Mouse (Mus musculus) fibroblast of lung, adult 2 months (primary cell): ENCODE data around the gene Zcchc9.
"Not testable (repeated sequence)": the region's sequence is repeated elsewhere in the genome, so short reads cannot be mapped to it uniquely, and the experiment has no call there.

Experiments
- DNase-seq: peaks from one replicate; pipeline ENCODE4 v3.0.0-alpha.2; 2011; ENCODE audit warnings: low read depth

The Zcchc9 gene

DNA sequence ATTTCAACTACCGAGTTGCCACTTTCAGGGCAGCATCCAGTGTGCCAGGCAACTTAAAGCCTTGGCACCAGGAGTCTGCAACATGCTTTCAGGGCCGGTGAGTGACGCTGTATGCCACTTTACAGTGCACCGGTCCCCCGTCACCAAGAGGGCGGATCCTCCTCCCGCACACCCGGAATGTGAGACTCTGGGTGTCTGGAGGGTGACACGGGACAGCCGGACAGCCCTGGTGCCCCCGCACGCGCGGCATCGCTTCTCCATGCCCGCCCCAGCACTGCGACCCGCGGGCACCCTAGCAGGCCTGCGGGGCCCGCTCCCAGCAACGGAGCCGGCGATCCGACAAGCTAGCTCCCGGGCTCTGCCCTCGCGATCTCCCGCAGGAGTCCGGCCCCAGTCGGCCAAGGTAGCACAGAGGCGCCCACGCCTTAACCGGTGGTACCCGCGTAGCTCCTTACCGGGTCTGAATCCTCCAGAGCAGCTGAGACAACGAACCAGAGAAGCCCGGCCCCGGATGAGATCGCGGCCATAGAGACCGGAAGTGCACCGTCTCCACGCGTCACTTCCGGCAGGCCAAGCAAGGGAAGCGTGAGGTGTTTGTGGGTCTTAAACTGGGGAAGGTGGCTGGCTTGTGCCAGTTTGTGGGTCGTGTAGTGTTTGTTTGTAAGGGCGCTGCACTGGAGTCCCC, at the start of gene Zcchc9:
Zcchc9 (minus strand) TSS at position 551 of the 685 bp plus-strand sequence.
- peak; percentile 63 for DNase-seq

DNA sequence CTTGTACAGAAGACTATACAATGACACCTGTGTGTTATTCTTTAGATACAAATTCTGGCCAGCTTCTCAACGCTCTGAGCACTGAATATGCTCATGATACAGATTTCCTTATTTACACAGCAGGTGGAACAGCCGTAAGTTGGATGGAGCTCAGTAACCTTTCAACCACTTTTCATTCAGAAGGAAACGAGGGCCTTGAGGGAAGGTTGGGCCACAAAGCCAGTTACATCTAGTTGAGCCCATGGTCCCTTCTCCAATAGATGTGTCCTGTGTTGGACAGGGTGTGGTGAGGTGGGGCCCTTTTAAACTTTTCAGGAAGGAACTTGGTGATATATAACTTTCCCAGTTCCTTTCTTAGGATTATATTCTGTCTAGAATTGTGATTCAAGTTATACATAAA, 46.9 kb upstream of the Zcchc9 start:
- no peak for DNase-seq

DNA sequence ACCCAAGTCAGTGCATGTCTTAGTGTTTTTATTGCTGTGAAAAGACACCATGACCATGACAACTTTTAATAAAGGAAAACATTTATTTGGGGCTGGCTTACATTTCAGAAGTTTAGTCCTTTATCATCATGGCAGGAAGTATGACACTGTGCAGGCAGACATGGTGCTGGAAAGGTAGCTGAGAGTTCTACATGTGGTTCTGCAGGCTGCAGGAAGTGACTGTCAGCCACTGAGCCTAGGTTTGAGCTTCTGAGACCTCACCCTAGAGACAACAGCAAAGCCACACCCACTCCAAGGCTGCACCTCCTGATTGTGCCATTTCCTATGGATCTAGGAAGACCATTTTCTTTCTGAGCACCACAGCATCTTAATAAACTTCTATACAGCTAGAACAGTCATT, 20.4 kb upstream of the Zcchc9 start:
- no peak for DNase-seq

DNA sequence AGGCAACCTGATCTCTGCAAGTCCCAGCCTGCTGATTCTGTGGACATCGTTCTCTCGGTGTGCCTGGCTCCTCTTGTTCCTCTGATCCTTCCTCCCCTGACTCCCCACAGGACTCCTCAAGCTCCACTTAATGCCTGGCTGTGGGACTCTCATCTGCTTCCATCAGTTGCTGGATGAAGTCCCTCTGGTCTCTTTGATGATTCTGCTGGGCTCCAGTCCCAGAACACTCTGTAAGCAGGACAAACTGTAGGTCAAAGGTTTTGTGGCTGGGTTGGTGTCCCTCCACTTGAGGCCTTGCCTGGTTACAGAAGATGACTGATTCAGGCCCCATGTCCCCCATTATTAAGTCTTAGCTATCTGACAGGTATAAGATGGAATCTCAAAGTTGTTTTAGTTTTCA, 18.6 kb upstream of the Zcchc9 start:
- DNase-seq, result no peak

DNA sequence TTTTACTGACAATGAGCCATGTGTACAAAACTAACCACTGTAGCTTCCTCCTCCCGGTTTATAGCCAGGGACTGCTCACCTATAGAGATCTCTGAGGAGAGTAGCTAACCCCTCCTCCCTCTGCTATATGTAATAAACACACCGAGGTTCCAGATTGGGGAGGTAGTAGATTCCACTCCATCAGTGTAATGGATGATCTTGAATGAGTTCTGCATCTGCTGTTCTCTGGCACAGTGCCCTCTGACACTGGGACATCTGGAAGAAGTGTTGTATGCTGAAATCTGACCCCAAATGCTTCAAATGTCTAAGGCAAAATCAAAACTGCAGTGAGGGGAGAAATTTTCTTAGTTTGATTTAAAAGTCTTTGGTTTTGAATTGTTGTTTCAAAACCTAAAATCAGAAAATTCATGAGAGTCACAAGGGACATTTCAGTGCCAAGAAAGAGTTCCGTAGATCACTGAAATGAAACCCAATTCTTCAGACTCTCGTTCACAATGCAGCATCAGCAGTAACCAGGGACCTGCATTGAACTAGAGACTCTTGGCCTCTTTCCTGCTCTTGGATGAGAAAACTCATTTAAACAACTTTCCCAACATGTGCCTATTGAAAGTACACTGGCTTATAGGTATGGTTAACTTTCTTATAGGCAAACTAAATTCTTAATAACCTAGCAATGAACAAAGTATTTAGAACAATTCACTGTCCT, 17.5 kb upstream of the Zcchc9 start:
- DNase-seq, result no peak

DNA sequence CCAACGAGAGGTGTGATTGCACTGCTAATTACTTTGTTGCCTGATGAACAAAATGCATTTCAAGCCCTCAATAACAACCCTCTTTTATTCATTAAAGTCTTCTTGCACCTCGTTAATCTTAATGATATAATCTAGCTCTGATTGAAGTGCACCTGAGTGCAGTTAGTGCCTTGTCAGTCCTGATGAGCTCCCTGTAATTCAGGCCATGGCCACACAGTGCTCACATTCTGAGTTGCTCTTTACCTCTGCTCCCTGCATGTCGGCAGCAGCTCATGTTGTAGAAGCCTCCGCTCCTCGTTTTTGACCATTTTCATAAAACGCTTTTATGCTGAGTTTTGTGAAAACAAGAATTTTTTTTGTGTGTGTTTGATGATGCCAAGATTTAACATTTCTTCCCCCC, 16.2 kb upstream of the Zcchc9 start:
- no peak for DNase-seq

DNA sequence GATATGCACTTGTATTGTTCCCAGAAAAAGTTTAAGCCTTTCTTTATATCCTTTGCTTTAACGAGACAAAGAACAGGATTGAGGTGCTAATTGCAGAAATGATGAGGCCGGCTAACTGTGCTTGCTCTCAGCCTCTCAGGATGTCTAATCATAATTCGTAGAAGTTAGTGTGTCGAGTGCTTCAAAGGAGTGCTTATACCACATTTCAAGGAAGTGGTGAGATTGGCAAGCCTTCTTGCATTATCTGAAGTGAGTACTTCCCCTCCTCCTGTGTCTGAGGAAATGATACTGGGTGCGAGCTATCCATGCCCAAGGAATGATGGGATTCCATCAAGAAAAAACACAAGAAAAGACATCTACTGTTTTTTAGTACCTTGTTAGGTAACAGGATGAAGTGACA, 7.2 kb upstream of the Zcchc9 start:
- no peak for DNase-seq

DNA sequence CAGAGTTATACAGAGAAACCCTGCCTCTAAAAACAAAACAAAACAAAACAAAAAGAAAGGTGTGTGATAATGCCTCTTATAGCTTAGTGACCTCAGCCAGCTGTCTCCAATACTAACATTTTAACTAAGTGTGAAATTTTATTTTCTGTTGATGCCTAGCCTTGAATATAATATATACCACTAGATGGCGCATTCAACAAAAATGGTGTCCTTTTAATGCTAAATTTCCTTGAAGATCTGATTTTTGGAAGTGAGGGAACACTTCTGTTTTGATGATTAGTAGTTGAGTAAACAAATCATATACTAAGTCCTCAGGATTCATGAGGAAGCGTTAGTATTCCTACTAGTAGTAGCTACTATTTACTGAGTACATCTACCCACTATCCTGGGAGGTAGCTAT, 2.0 kb upstream of the Zcchc9 start:
- no peak for DNase-seq

DNA sequence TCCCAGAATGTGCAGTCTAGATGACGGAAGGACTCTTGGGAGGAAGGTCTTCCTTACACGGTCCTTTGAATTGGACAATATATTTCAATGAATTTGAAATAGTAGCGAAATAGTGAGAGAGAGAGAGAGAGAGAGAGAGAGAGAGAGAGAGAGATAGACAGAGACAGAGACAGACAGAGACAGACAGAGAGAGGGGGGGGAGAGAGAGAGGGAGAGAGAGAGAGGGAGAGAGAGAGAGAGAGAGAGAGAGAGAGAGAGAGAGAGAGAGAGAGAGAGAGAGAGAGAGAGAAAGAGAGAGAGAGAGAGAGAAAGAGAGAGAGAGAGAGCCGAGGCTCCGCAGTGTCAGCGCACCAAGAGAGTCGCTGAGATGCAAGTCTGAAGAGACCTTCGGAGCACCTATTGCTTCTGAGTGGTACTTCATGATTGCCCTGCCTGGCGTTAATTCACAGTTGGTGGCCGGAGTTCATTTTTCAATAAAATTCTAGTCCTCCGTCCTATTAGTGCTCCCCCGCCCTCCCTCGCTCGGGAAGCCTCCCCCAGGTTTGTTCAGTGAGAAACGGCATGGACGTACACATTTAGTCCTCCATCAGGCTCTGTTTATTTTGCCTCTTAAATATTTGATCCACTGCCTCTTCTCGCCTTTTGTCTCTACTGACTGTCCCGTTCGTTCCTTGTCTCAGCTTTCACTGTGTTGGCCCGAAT, 520 bp upstream of the Zcchc9 start:
- DNase-seq, result no peak

DNA sequence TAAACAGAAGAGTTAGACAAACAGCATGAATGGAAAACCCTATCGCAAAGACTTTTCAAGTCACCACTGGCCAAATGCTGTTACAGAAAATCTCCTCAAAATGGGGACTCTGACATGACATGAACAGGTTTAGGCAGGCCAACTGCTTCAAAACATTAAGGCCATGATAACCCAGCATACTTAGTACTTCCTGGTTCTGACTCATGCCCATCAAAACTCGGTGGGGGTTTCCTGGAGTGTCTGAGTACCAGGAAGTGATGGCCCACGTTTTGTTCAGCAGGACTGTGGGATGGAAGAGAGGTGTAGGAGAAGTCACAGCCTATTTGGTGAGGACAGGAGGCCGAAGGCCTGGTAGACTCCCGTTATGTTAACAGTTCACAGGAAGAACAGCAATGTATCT, 5.8 kb downstream of the Zcchc9 start:
- DNase-seq, result no peak

DNA sequence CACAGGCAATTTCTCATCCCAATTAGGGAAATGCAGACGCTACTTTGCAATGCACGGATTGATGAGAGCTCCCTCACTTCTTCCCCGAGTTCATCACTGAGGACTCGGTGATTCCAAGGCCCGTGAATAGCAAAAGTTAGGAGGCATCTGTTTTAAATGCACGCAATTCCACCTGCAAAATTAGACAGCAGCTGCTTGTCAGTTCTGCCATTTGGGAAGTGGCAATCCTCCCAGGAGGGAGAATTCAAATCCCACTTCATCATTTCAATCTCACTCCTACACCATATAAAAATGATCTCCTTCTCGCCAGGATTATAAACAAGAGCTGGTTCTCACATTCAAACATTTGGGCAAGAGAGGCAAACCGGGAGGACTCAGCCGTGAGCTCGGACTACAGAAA, 10.1 kb downstream of the Zcchc9 start:
- no peak for DNase-seq

DNA sequence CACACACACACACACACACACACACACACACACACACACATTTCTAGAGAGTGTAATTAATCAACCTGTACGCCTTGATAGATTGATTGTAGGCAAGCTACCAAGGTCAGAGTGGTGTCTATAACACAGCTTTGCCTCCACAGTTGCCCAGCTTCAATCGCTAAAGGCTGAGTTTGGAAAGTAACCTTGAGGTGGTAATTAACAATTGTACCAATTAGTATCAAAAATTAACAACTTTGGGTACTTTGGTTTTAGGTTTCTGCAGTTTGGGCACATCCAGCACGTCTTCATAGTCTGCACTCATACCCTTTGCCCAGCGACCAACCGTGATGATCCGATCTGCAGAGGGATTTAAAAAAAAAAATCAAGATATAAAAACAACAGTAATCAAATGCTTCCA, 10.6 kb downstream of the Zcchc9 start:
- no peak for DNase-seq

DNA sequence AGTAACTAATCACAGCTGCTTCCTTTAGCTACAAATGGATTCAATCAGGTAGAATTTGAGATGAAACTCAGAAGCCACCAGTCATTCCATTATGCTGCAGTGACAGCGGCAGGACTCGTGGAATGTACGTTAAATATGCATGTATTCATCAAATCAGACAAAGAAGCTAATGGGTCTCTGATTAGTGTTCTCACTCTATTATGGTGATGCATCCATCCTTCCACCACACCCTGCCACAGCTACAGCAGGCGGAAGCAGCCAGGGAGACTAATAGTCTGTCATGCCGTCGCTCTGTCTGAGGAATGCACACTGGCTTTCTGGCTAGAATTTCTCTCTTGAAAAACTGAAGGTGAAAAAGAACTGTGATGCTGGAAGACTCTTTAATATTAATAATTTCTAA, 11.5 kb downstream of the Zcchc9 start:
- DNase-seq, result no peak

DNA sequence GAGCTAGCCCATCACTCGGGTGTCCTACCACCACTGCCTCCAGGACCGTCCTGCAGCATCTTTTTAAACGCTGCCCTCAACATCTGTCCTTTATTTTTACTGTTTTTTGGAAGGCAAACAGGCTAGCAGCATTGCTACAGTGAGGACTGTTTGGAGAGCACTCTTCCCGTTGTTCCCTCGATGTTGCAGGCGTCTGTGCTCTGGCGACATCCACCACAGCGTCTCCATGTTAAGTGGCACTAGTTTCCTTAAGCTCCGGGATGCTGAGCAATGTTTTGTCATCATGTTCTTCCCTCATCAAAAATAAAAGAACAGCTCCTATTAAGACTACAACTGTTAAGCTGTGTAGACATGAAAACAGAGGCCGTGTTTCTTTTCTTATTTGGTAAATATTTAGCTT, 11.9 kb downstream of the Zcchc9 start:
- no peak for DNase-seq

DNA sequence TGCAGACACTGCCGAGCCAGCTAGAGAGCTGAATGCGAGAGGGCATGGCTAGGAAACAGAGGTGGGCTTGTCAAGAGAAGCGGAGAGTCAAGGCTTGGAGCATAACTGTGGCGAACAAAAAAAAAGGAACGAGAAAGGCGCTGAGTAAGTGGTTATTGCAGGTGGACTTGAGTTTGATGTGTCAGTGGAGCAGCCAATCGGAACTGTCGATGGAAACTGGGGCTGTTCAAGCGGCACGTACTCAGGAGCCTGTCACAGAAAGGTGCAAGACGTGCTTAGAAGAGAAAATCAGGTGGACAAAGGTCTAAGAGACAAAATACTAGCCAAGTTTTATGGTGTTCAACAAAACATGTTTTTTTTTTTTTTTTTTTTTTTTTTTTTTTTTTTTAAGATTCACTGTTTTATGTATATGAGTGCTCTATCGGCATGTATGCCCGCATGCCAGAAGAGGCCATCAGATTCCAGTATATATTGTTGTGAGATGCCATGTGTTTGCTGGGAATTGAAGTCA, 12.5 kb downstream of the Zcchc9 start:
- no peak for DNase-seq

DNA sequence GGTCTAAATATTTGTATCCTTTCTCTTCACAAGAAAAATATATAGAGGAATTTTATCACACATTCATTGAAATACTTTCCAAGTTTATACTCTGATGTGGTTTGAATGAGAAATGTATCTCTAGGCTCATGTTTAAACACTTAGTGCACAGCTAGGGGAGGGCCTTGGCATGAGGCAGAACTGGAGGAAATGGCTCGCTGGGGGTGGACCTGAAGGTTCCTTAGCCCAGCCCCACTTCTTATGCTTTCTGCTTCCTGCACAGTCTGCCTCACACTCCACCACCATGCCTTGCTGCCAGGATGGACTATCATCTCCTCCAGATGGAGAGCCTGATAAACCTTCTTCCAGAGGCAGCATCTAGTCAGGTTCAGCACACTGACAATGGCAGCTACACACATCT, 15.5 kb downstream of the Zcchc9 start:
- no peak for DNase-seq

DNA sequence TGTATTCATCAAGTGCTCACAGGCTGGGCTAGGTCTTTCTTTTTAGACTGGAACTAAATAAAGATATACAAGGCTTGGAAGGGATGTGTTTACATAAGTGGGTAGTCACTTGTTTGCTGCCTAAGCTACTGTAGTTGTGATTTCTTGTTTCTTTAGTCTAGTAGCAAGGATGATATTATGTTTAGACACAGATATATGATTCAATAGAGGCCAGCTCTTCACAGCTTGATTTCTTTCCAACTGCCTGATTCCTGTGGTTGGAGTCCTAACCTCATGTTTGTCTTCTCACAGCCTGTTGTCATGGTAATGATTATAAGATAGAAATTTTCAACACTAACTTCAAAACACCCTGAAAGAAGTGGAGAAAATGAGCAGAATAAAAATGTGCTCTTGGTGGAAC, 27.6 kb downstream of the Zcchc9 start:
- peak; percentile 44 for DNase-seq

DNA sequence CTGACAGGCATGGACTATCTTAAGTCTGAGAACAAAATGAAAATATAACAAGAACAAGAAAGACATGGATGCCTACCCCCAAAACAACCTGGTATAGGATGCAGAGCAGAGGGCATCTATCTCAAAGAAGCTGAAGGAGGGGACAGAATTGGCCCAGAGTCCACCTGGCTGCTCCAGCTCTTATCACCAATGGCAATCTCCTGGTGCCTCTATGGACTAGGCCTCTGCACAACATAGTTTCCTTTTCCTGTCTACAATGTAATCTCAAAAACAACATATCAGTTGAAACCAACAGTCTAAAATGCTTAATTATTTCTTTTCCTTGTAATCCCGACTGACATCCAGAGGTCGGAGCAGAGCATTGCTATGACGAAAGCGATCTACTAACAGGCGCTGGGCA, 29.4 kb downstream of the Zcchc9 start:
- no peak for DNase-seq

DNA sequence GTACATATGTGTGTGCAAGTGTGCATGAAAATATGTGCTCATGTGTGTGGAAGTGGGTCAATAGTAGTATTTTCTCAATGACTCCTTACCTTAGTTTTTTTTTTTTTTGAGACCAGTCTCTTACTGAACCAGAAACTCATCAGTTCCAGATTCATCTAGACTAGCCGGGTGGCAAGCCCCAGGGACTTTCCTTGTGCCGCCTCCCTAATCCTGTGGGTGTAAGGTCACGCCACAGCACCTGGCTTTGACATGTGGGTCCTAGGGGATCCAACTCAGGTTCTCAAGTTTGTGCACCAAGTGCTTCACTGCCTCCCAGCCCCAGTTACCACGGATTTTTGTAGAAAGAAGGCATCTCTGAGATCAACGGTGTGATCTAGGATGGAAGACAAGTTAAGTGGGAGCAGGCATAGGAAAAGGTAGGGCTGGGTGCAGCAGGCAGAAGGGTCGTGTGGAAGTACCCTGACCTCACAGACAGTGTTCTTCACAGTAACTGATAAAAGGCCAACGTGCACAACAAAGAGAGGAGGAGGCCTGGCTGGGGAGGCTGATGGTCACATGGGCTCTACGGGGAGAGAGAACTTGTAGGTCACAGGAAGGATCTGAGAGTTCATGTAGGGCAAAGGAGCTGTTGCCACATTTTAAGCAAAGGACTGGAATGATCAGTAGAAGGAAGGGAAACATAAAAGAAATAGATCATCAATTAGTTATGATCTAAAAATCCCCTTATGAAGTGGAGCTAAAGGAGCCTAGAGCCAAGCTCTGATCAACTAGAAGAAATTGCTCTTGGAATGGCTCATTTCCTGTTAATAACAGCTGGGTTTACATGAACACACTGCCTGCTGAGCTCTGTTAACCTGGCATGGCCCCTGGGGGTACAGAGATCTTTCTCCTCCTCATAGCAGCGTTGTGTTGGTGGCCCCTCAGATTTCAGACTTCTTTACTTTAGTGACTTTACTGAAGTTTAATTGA, 38.5 kb downstream of the Zcchc9 start:
- DNase-seq, result no peak

DNA sequence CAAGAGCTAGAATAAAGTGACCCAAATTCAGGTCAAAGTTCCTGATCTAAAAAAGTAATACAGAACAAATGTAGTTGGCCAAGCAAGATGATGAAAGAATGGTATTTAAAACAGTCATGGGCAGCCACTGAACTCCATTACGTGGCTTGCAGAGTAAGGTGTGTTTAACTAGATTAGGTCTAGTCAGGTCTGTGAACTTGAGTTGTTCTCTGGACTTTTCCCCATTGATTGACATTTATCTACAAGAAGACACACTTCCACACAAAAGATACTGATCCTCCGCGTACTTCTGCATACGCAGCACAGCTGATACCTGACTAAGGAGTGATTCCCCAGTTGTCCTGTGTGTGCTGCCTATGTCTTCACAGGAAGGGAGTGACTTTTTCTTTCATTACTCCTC, 41.9 kb downstream of the Zcchc9 start:
- no peak for DNase-seq

DNA sequence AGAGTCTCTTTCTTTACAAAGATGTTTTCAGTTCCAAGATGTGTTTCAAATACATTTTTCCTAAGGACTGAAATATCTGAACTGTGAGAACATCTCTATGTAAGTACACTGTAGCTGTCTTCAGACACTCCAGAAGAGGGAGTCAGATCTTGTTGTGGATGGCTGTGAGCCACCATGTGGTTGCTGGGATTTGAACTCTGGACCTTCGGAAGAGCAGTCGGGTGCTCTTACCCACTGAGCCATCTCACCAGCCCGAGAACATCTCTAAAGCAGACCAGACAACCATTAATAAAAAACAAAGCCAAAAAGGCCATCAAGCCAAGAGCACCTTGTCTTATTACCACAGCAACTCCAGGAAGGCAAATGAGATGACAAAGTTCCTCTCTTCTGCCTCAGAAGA, 43.9 kb downstream of the Zcchc9 start:
- not testable (repeated sequence) for DNase-seq
